Mouse (Mus musculus) heart, embryonic 16.5 days (tissue): ENCODE data around the gene Vmn1r224. TPM values are rescaled to one million over a fixed set of nuclear protein-coding genes. Genes with fewer than 3 reads are reported as not detected.

Source experiments
- ATAC-seq: fragments of 200-750 bp; cut with Nextera tagmentation; replicated peaks from 2 replicates; pipeline ENCODE4 v1.8.0; 2017; ENCODE audit warnings: moderate number of reproducible peaks; ENCODE audit not compliant: insufficient read depth, low FRiP score; ENCODE audit errors: extremely low read depth
- H3K27ac ChIP-seq: fragments of 300-500 bp; sonication (generic); 2 replicates; pipeline ENCODE4 v1.5.1; 2014; ENCODE audit warnings: mild to moderate bottlenecking, low read length, control low read depth, moderate library complexity
- H3K27me3 ChIP-seq: fragments of 300-500 bp; sonication (generic); 2 replicates; pipeline ENCODE4 v1.6.1; 2014; ENCODE audit warnings: low read length, mixed read lengths; ENCODE audit not compliant: control insufficient read depth, insufficient read depth
- H3K36me3 ChIP-seq: fragments of 300-500 bp; sonication (generic); 2 replicates; pipeline ENCODE4 v1.6.1; 2014; ENCODE audit not compliant: control insufficient read depth, insufficient read depth
- H3K4me1 ChIP-seq: fragments of 300-500 bp; sonication (generic); 2 replicates; pipeline ENCODE4 v1.6.1; 2014; ENCODE audit warnings: low read length, mixed read lengths; ENCODE audit not compliant: control insufficient read depth, insufficient read depth
- H3K4me2 ChIP-seq: fragments of 300-500 bp; sonication (generic); 2 replicates; pipeline ENCODE4 v1.6.1; 2014; ENCODE audit warnings: low read depth, mild to moderate bottlenecking, control low read depth, low read length
- H3K4me3 ChIP-seq: fragments of 300-500 bp; sonication (generic); 2 replicates; pipeline ENCODE4 v1.5.1; 2014; ENCODE audit warnings: mild to moderate bottlenecking, control low read depth, low read length
- H3K9ac ChIP-seq: fragments of 300-500 bp; sonication (generic); 2 replicates; pipeline ENCODE4 v1.6.1; 2014; ENCODE audit warnings: low read length, control low read depth
- H3K9me3 ChIP-seq: fragments of 300-500 bp; sonication (generic); replicated peaks from 2 replicates; pipeline ENCODE4 v1.6.1; 2016; ENCODE audit warnings: low read length; ENCODE audit not compliant: control insufficient read depth
- WGBS: fragments of 180-500 bp; shearing (Covaris S2); extraction: QIAGEN DNeasy Blood & Tissue Kit; methylation state at CpG from one replicate; pipeline ENCODE4 v1.1.7; 2014; 5-methylcytosine and 5-hydroxymethylcytosine counted together
- polyA plus RNA-seq: library from polyadenylated mRNA; unstranded; fragments of >200 nt; fragmentation: Nextera tagmentation; extraction: Ambion mirVana; gene quantifications from 2 replicates; pipeline ENCODE4 v1.2.1, GENCODE M21; 2015

Gene Vmn1r224
- polyA plus RNA-seq: not detected in 2 replicates

DNA sequence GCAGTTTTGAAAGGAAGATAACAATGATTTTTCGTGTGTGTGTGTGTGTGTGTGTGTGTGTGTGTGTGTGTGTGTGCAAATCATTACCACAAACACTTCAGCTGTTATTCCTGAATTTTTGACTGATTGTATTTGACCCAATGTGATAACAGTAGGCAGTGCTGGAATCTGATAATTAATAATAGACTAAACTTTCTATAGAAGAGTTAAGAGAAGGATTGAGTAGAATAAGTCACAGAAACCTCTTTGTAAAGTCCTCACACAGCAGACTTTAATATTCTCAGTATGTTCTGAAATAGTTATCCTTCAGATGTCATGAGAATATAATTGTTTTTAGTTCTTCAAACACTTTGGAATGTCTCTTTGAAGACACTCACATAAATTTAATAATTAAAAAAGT, at the start of gene Vmn1r224:
Gene Vmn1r224 (plus strand): TSS at position 301 of the 400 bp plus-strand sequence.
- 10% methylated on average over 1 of the region's 1 CpGs for WGBS
- Histone ChIP-seq H3K36me3 (no peaks in the 10 kb centered on the region), H3K9me3 (peaks cover 11% of the 10 kb centered on the region), H3K4me3 (no peak within 1 kb of the TSS), H3K9ac (no peak within 1 kb of the TSS), H3K4me2 (no peak within 1 kb of the TSS), H3K27me3 (no peaks in the 10 kb centered on the region), H3K4me1 (no peaks in the 10 kb centered on the region), H3K27ac (no peak within 1 kb of the TSS)
- no peak for ATAC-seq

GRCm38 (mm10) chr17:20399105-20399504, 14.8 kb upstream of the Vmn1r224 start:
- Histone ChIP-seq H3K4me2 (no peak overlapping the region), H3K4me3 (no peak overlapping the region), H3K9ac (no peak overlapping the region), H3K27me3 (no peaks in the 10 kb centered on the region), H3K36me3 (no peaks in the 10 kb centered on the region), H3K9me3 (peaks cover 9% of the 10 kb centered on the region), H3K4me1 (no peaks in the 10 kb centered on the region), H3K27ac (no peak overlapping the region)
- no peak for ATAC-seq
- 31% methylated on average over 2 of the region's 2 CpGs for WGBS

DNA sequence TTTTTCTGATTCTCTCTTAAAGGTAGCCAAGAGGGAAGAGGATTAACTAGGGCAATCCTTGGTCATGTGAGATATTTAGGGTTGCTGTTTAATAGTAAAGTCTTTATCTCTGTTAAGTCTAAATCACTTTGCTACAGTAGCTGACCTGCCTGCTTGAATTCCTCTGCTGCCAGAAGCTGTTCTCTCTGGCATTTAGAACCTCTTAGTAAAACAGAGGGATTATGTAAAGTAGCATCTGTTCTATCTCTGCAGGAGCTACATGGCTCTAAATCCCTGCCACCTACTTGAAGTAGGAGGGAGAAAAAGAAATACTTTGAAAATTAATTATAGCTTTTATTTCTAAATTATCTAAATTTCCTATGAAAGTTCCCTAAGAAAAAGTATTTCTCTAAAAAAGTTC, 25.3 kb downstream of the Vmn1r224 start:
- ATAC-seq: no peak
- Histone ChIP-seq H3K36me3 (no peaks in the 10 kb centered on the region), H3K27me3 (no peaks in the 10 kb centered on the region), H3K9ac (no peak overlapping the region), H3K4me1 (no peaks in the 10 kb centered on the region), H3K9me3 (peaks cover 5% of the 10 kb centered on the region), H3K27ac (no peak overlapping the region), H3K4me2 (no peak overlapping the region), H3K4me3 (no peak overlapping the region)

DNA sequence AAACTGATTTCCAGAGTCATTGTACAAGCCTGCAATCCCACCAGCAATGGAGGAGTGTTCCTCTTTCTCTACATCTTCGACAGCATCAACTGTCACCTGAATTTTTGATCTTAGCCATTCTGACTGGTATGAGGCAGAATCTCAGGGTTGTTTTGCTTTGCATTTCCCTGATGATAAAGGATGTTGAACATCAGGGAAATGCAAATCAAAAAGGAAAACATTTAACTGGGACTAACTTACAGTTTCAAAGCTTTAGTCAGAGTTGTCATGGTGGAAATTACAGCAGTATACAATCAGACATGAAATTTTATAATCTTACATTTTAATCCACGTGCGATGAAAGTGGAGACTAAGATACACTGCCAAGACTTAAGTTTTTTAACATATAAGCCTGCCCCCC, 59.4 kb downstream of the Vmn1r224 start:
- ATAC-seq: no peak
- Histone ChIP-seq H3K4me2 (no peak overlapping the region), H3K4me1 (no peaks in the 10 kb centered on the region), H3K4me3 (no peak overlapping the region), H3K9me3 (no peaks in the 10 kb centered on the region; the same call in 1 of the 2 replicates), H3K9ac (no peak overlapping the region), H3K27me3 (no peaks in the 10 kb centered on the region), H3K27ac (no peak overlapping the region), H3K36me3 (no peaks in the 10 kb centered on the region)
- WGBS: 60% methylated on average over 3 of the region's 3 CpGs

Other genes starting within 250 kb of the Vmn1r224 start
- not detected in 2 replicates for gene Fpr-rs6, start 231.0 kb upstream of the Vmn1r224 start, polyA plus RNA-seq
- not detected in 2 replicates for gene Vmn2r105, start 179.1 kb upstream of the Vmn1r224 start, polyA plus RNA-seq
- gene Vmn2r106, start 128.6 kb upstream of the Vmn1r224 start, polyA plus RNA-seq: not detected in 2 replicates
- gene Vmn2r107, start 68.9 kb upstream of the Vmn1r224 start, polyA plus RNA-seq: not detected in 2 replicates
- gene Vmn2r108, start 67.2 kb downstream of the Vmn1r224 start, polyA plus RNA-seq: not detected in 2 replicates
- gene Vmn1r225, start 84.0 kb downstream of the Vmn1r224 start, polyA plus RNA-seq: not detected in 2 replicates
- not detected in 2 replicates for gene Vmn2r109, start 150.6 kb downstream of the Vmn1r224 start, polyA plus RNA-seq
- gene Vmn2r110, start 182.3 kb downstream of the Vmn1r224 start, polyA plus RNA-seq: not detected in 2 replicates
- gene Fpr-rs3, start 210.7 kb downstream of the Vmn1r224 start, polyA plus RNA-seq: not detected in 2 replicates